In the genomic region with DNA sequence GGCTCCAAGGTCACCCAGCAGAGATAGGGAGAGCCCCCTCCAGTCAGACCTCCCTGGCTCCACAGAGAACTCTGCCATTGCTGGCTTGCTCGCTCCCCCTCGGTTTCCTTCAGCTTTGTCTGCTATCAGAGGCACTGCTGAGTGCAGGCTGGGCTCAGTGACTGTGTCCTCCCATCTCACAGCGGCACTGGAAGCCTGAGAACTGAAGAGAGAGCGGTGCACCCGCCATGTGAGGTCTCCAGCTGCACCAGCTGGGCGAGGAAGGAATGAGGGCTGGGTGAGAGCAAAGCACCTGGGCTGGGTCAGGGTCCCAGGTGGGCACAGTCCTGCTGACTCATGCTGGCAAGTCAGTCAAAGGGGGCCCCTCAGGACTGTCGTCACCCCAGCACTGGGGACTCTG, we compare ENCODE assay signal across 18 mouse cellular contexts.
A peak's percentile ranks its signal among the peaks of the same experiment; 100 is the strongest.
DNase-seq lines count a peak whose midpoint lies in the region; ATAC-seq and TF ChIP-seq lines count a peak whose summit lies in the region.
"Had no signal": no experiment of that assay in that cellular context is flagged by ENCODE, and none has a peak within 500 bp of the region (broad histone marks: within the 10 kb centered on the region; RNA-seq: fewer than 3 reads in every experiment).

No protein-coding gene starts in this region.

- H3K9ac ChIP-seq in heart, embryonic 15.5 days = no peak overlapping the region
- H3K9ac ChIP-seq: forebrain, embryonic 15.5 days; limb, embryonic 12.5 days; liver, embryonic 13.5 days; midbrain, embryonic 15.5 days; stomach, embryonic 15.5 days had no signal

- DNase-seq in heart, adult 18-20 months = no peak
- DNase-seq in R1 (ENCODE audit: low read depth, low spot score) = peak; percentile 51
- DNase-seq in thymus, postnatal 25 days = peak; percentile 78
- no peak for DNase-seq in right cerebral cortex, postnatal 4 days
- no peak for DNase-seq in adrenal gland, adult 8-10 months
- DNase-seq: adrenal gland, postnatal 25 days; cerebellum, adult 18-20 months; cerebellum, postnatal 36 days; kidney, postnatal 14 days; liver, embryonic 13.5 days had no signal

- no peaks in the 10 kb centered on the region for H3K9me3 ChIP-seq in heart, embryonic 15.5 days (replicated peaks)
- H3K9me3 ChIP-seq in E14TG2a.4 (ENCODE audit: low read length) = no peaks in the 10 kb centered on the region
- H3K9me3 ChIP-seq: forebrain, embryonic 15.5 days; limb, embryonic 12.5 days; liver, embryonic 13.5 days; midbrain, embryonic 15.5 days; stomach, embryonic 15.5 days had no signal

- no peaks in the 10 kb centered on the region for H3K36me3 ChIP-seq in heart, embryonic 15.5 days
- no peaks in the 10 kb centered on the region for H3K36me3 ChIP-seq in E14TG2a.4 (ENCODE audit: insufficient read depth, low read length)
- H3K36me3 ChIP-seq: forebrain, embryonic 15.5 days; limb, embryonic 12.5 days; liver, embryonic 13.5 days; midbrain, embryonic 15.5 days; stomach, embryonic 15.5 days had no signal

- H3K4me2 ChIP-seq in heart, embryonic 15.5 days = no peak overlapping the region
- H3K4me2 ChIP-seq: forebrain, embryonic 15.5 days; limb, embryonic 12.5 days; liver, embryonic 13.5 days; midbrain, embryonic 15.5 days; stomach, embryonic 15.5 days had no signal

- peak overlapping the region; percentile 18; the same call in 1 of the 2 replicates for H3K27ac ChIP-seq in heart, embryonic 15.5 days
- H3K27ac ChIP-seq: forebrain, embryonic 15.5 days; limb, embryonic 12.5 days; liver, embryonic 13.5 days; midbrain, embryonic 15.5 days; stomach, embryonic 15.5 days had no signal

- 58% methylated on average over 7 of the region's 7 CpGs for WGBS in heart, embryonic 15.5 days

- H3K4me3 ChIP-seq in heart, embryonic 15.5 days = no peak overlapping the region
- H3K4me3 ChIP-seq in E14TG2a.4 (replicated peaks; ENCODE audit: low read length) = peak overlapping the region; percentile 67
- H3K4me3 ChIP-seq: forebrain, embryonic 15.5 days; limb, embryonic 12.5 days; liver, embryonic 13.5 days; midbrain, embryonic 15.5 days; stomach, embryonic 15.5 days had no signal

- TF ChIP-seq CTCF in E14TG2a.4 (conservative IDR thresholded peaks at IDR 0.05; ENCODE audit: low read length) = no peak

- ATAC-seq in heart, embryonic 15.5 days (replicated peaks; ENCODE audit: insufficient number of reproducible peaks, insufficient read depth, low FRiP score, low read depth) = no peak
- ATAC-seq: activated CD4-positive, CD25-positive, alpha-beta regulatory T cell, adult 4 months; CD4-positive, CD25-positive, alpha-beta regulatory T cell, adult 4 months; forebrain, embryonic 15.5 days; midbrain, embryonic 15.5 days had no signal

- peaks cover 38% of the 10 kb centered on the region for H3K4me1 ChIP-seq in heart, embryonic 15.5 days (replicated peaks)
- peaks cover 77% of the 10 kb centered on the region for H3K4me1 ChIP-seq in E14TG2a.4 (replicated peaks; ENCODE audit: low read depth, low read length)

- no peaks in the 10 kb centered on the region for H3K27me3 ChIP-seq in heart, embryonic 15.5 days
- no peaks in the 10 kb centered on the region for H3K27me3 ChIP-seq in E14TG2a.4 (ENCODE audit: insufficient read depth, low read length)
- H3K27me3 ChIP-seq: forebrain, embryonic 15.5 days; limb, embryonic 12.5 days; midbrain, embryonic 15.5 days; stomach, embryonic 15.5 days had no signal

Comparison
In these comparisons a context has a peak if more than half of its experiments do, and no peak if none do; other contexts are left out.
1. DNase-seq: peak in R1 (single experiment) and thymus, postnatal 25 days (single experiment); none in heart, adult 18-20 months (0 of 2), right cerebral cortex, postnatal 4 days (single experiment) and adrenal gland, adult 8-10 months (single experiment).